Mouse (Mus musculus) G1E (cell line): ENCODE measurements around the gene Slc36a3. TPM values are rescaled to one million over a fixed set of nuclear protein-coding genes. Genes with fewer than 3 reads are reported as not detected.
A peak's percentile ranks its signal among the peaks of the same experiment; 100 is the strongest.

ENCODE experiments used
- ATAC-seq: 2 replicates; pipeline ENCODE4 v1.8.0; 2016; ENCODE audit warnings: mild to moderate bottlenecking; ENCODE audit not compliant: insufficient number of reproducible peaks, poor library complexity, low FRiP score, severe bottlenecking; ENCODE audit errors: extremely low read depth
- DNase-seq: peaks from one replicate; pipeline ENCODE4 v3.0.0; 2012; ENCODE audit warnings: low spot score
- H3K27me3 ChIP-seq: 2 replicates; pipeline ENCODE4 v1.6.1; 2012; ENCODE audit warnings: mild to moderate bottlenecking, low read length, inconsistent platforms; ENCODE audit not compliant: insufficient read depth
- H3K36me3 ChIP-seq: replicated peaks from 2 replicates; pipeline ENCODE3; 2012; ENCODE audit warnings: mild to moderate bottlenecking, inconsistent platforms
- H3K4me1 ChIP-seq: 2 replicates; pipeline ENCODE4 v1.6.1; 2012; ENCODE audit warnings: low read depth, low read length, inconsistent platforms, mixed read lengths; ENCODE audit not compliant: insufficient read depth
- H3K4me3 ChIP-seq: 2 replicates; pipeline ENCODE4 v1.5.1; 2012; ENCODE audit warnings: low read depth, mild to moderate bottlenecking, inconsistent platforms, low read length, moderate library complexity, mixed read lengths
- H3K9me3 ChIP-seq: replicated peaks from 2 replicates; pipeline ENCODE4 v1.6.1; 2012; ENCODE audit warnings: inconsistent platforms
- CTCF ChIP-seq: IDR thresholded peaks from 2 replicates; pipeline ENCODE4 v1.5.1; 2012; ENCODE audit warnings: low read depth, low read length, inconsistent platforms, mixed read lengths
- GATA1 ChIP-seq: IDR thresholded peaks from 2 replicates; pipeline ENCODE4 v1.6.1; 2012; ENCODE audit warnings: borderline replicate concordance, low read length, inconsistent platforms, mixed read lengths
- GATA2 ChIP-seq: IDR thresholded peaks from 2 replicates; pipeline ENCODE4 v1.6.1; 2012; ENCODE audit warnings: low read depth, low read length, inconsistent platforms, borderline replicate concordance
- POLR2AphosphoS5 ChIP-seq: IDR thresholded peaks from 2 replicates; pipeline ENCODE4 v1.6.1; 2012; ENCODE audit warnings: low read depth, low read length, inconsistent platforms; ENCODE audit not compliant: insufficient replicate concordance
- TAL1 ChIP-seq: conservative IDR thresholded peaks from 2 replicates; pipeline ENCODE4 v1.6.1; 2012; ENCODE audit warnings: low read depth, low read length, inconsistent platforms, mixed read lengths
- polyA plus RNA-seq: library from polyadenylated mRNA; stranded (reverse); fragments of >175 nt; gene quantifications from 2 replicates; pipeline ENCODE4 v1.2.3, GENCODE M21; 2012
- total RNA-seq, 2 experiments: library from RNA; stranded (forward) in 1 of 2; stranded (reverse) in 1 of 2; fragments of 200-1000 nt in 1 of 2; fragments of >200 nt in 1 of 2; fragmentation: Nextera tagmentation in 1 of 2; gene quantifications; 2 replicates each; pipeline ENCODE4 v1.2.3; 2014 to 2017

The Slc36a3 gene
- total and polyA plus RNA-seq, 3 experiments: 0.16 TPM; not detected in 2

DNA sequence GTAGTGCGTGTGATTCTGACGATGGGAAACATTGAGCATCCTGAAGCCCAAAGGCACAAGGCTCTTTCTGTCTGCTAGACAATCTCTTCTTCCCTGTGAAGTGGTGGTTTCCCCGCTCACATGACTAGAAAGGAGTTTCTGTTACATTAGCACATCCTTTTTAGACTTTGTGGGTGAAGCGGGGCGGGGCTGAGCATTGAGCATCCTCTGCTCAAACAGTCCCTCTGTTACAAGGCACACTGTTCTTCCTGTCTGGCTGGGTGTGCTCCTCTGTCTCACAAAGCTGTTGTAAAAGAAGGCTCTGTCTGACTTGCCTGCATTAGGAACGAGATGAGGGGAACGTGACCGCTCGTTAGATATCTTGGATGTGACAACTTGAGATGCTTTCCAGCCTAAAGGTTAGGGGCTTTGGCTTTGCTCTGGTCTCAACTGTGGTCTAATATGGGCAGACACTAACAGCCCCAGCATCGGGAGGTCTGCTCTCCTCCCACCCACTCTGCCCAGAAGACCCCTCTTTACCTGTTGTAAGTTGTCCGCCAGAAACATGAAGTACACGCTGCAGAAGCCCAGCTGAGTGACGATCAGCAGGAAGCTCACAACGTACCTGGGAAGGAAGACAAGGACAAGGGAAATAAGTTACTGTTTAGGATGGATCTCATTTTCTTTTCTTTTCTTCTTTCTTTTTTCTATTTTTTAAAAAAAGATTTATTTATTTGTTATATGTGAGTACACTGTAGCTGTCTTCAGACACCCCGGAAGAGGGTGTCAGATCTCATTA is 14.5 kb downstream of the Slc36a3 start:
- no peak for ATAC-seq
- Histone ChIP-seq H3K9me3 (no peaks in the 10 kb centered on the region), H3K27me3 (peaks cover 4% of the 10 kb centered on the region), H3K4me1 (no peaks in the 10 kb centered on the region), H3K36me3 (no peaks in the 10 kb centered on the region), H3K4me3 (no peak overlapping the region)
- no peak for TF ChIP-seq TAL1
- no peak for TF ChIP-seq CTCF
- no peak for TF ChIP-seq POLR2AphosphoS5
- no peak for TF ChIP-seq GATA1
- no peak for TF ChIP-seq GATA2
- DNase-seq: no peak

DNA sequence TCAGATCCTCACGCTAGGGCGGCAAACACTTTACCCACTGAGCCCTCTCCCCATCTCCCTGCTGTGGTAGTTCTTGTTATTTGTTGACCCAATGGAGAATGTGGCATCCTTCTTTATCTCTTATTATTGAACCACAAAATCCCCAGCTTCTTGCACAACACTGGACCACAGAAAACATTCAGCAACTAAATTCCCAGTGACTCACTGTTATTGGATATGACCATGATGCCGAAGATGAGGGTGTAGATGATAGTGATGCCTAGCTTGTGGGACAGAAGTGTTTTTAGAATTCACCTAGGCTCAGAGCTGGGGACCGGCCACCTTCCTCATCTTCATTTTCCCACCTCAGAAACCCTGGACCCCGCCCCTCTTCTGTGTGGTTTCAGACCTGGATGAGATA is 16.6 kb downstream of the Slc36a3 start:
- no peak for ATAC-seq

DNA sequence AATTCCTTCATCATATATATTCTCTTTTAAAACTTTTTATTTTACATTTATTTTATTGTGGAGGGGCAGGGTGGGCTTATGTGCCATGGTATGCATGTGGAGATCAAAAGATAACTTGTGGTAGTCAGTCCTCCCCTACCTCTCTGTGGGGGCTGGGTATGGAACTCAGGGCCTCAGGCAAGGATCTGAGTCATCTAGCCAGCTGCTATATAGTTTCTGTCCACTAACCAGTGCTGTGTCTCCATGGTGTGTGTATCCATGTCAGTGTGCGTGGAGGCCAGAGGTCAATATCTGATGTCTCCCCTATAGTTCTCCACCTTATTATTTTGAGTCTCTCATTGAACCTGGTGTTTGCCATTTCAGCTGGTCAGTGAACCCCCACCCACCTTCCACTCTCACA is 17.1 kb downstream of the Slc36a3 start:
- H3K36me3 ChIP-seq: no peaks in the 10 kb centered on the region
- peaks cover 4% of the 10 kb centered on the region for H3K27me3 ChIP-seq
- peaks cover 13% of the 10 kb centered on the region for H3K4me1 ChIP-seq
- TF ChIP-seq CTCF: no peak
- no peak for TF ChIP-seq POLR2AphosphoS5
- TF ChIP-seq GATA2: no peak
- TF ChIP-seq GATA1: no peak
- ATAC-seq (no peak), DNase-seq (no peak)
- H3K9me3 ChIP-seq: no peaks in the 10 kb centered on the region
- H3K4me3 ChIP-seq: no peak overlapping the region

More for the DNA sequence above, 16.6 kb downstream of the Slc36a3 start:
- H3K27me3 ChIP-seq: peaks cover 4% of the 10 kb centered on the region
- no peak for DNase-seq
- H3K4me3 ChIP-seq: no peak overlapping the region
- TF ChIP-seq TAL1 (no peak), GATA2 (no peak), CTCF (no peak), GATA1 (no peak), POLR2AphosphoS5 (no peak)
- no peaks in the 10 kb centered on the region for H3K9me3 ChIP-seq
- H3K4me1 ChIP-seq: peaks cover 13% of the 10 kb centered on the region
- no peaks in the 10 kb centered on the region for H3K36me3 ChIP-seq

DNA sequence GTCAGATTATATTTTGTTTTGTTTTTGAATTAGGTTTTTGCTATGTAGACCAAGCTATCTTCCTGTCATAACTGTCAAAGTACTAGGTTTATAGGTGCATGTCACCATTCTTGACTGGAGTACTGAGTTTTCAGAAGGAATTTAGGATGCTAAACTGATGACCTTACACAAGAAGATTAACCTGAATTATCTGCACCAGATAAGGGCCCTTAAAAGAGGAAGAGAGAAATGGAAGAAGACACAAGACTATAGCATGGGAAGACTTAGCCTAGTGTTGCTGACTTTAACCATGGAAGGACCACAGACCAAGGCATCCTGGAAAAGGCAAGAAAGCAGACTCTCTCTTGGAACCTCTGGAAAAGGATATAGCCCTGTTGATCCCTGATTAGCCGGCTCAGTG is 18.3 kb downstream of the Slc36a3 start:
- Histone ChIP-seq H3K27me3 (peaks cover 4% of the 10 kb centered on the region), H3K9me3 (no peaks in the 10 kb centered on the region), H3K4me1 (peaks cover 13% of the 10 kb centered on the region), H3K36me3 (no peaks in the 10 kb centered on the region), H3K4me3 (no peak overlapping the region)
- no peak for TF ChIP-seq GATA2
- TF ChIP-seq CTCF: no peak
- TF ChIP-seq TAL1: no peak
- no peak for TF ChIP-seq GATA1
- no peak for TF ChIP-seq POLR2AphosphoS5
- DNase-seq: no peak
- ATAC-seq: no peak

DNA sequence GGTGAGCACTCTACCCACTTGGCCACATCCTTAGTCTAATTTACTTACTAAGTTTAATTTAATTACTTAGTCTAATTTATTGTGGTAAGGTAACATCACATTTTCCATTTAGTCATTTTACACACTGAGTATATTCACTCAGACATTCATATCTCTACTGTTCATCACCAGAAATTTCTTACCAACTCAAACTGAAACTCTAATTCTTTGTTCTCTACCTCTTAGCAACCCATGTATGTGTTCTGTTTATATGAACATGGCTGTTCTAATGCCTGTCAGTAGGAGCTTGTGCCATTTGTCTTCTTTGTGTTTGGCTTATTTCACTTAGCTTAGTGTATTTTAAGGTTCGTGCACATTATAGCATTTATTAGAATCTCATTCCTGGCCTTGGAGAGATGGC is 19.6 kb downstream of the Slc36a3 start:
- H3K9me3 ChIP-seq: no peaks in the 10 kb centered on the region
- ATAC-seq (no peak), DNase-seq (no peak)
- H3K27me3 ChIP-seq: peaks cover 2% of the 10 kb centered on the region
- H3K4me3 ChIP-seq: no peak overlapping the region
- TF ChIP-seq CTCF (no peak), GATA1 (no peak), TAL1 (no peak), GATA2 (no peak), POLR2AphosphoS5 (no peak)
- no peaks in the 10 kb centered on the region for H3K36me3 ChIP-seq
- peaks cover 13% of the 10 kb centered on the region for H3K4me1 ChIP-seq

DNA sequence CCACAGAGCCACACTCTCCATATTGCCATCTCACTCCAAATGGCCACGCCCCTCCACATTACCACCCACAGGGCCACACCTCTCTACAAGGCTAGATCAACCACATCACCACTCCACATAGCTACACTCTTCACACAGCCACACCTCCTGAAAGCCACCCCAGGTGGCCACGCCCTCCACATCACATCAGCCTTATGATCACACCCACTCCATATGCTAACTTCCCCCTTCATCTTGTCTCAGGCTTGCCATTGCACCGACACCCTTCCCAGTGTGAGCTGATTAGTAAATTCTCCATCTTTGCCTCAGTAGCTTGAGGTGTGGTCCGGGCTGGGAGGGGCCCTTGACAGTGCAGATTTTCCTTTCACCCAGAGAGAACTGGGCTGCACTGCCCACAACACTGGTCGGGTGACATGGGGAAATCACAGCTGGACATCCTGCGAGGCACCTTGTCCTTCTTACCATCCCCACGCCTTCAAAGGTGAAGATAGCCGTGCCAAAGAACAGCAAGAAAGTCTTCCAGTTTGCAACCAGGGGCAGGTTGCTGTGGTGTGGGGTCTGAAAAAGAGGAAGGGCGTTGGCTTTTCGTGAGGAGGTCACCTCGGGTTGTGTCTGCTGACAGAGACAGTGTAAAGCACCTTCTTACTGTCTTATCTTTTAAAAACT is 20.3 kb downstream of the Slc36a3 start:
- ATAC-seq (peak; percentile 40), DNase-seq (peak; percentile 15)
- Histone ChIP-seq H3K9me3 (no peaks in the 10 kb centered on the region), H3K4me3 (peak overlapping the region; percentile 10; the same call in 1 of the 2 replicates), H3K36me3 (no peaks in the 10 kb centered on the region), H3K27me3 (peaks cover 2% of the 10 kb centered on the region; the same call in 1 of the 2 replicates), H3K4me1 (peaks cover 13% of the 10 kb centered on the region)
- TF ChIP-seq GATA2: no peak
- TF ChIP-seq TAL1: no peak
- no peak for TF ChIP-seq GATA1
- TF ChIP-seq CTCF: no peak
- TF ChIP-seq POLR2AphosphoS5: no peak
